Mouse (Mus musculus) layer of hippocampus, postnatal 25 days (tissue): ENCODE data around the gene Barhl1. TPM values are rescaled to one million over a fixed set of nuclear protein-coding genes. Genes with fewer than 3 reads are reported as not detected.

Source experiments
- DNase-seq, 2 experiments: peaks; one replicate each; pipeline ENCODE4 v3.0.0; 2022; ENCODE audit warnings: mixed read lengths in 2 of 2, low spot score in 1 of 2; ENCODE audit errors: extremely low spot score in 1 of 2
- total RNA-seq, 2 experiments: library from RNA; stranded (reverse); gene quantifications; 2 replicates each; pipeline ENCODE4 v1.2.3; 2021

The Barhl1 gene
- total RNA-seq, 2 experiments from 2014 or later = not detected

DNA sequence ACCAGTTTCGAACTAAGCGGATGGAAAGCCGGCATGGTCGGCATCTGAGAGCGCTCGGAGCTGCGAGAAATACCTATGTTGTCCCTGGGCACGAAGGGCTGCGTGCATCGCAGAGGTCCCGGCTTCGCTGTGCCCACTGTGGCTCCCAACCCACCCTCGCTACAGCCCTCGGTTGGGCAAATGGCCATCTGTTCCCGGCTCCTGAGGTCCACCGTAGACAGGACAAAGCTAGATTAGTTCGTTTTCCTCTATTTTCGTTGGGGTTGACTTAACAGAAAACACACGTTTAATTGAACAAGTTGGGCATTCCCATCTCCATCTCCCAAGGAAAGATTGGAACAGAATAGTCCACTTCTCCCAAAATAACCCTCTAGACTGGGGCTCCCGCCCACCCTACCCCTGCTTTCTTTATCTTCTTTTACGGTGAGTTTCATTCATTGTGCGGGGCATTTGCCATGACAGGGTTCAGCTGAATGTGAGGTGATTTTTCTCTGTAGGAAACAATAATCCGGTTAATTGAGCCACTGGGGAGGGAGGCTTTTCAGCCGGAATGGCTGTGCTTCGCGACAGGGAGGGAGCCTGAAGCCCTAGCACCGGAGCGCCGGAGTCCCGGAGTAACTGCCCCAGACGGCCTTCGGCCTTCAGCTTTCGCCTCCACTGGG lies 4.3 kb downstream of the Barhl1 start:
- DNase-seq = no peak

DNA sequence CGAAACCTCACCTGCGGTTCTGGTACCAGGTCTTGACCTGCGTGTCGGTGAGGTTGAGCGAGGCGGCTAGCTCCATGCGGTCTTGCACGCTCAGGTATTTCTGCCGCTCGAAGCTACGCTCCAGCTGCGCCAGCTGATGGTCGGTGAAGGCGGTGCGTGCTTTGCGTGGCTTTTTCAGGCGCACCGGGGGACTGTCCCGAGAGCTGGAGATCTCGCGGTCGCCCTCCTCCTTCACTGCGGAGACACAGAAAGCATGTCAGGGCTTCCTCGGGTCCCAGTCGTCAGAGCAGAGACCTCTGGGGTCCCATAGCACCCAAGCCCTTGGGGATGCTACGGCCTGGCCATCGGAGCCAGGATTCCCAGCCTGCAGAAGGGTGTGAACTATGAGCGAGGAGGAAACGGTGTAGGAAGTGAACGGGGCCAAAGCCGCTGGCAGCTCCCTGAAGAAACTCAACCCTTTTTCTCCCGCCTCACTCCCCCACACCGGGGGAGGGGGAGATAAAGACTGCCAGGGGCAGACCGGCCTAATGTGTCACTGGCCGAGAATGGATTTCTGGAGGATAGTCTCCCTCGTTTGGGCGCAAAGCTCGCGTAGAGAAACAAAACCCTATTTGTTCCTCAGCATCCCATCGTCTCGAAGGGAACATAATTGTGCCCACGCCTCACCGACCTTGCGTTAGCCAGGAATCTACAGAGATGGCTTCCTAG lies 5.0 kb downstream of the Barhl1 start:
- DNase-seq = no peak

DNA sequence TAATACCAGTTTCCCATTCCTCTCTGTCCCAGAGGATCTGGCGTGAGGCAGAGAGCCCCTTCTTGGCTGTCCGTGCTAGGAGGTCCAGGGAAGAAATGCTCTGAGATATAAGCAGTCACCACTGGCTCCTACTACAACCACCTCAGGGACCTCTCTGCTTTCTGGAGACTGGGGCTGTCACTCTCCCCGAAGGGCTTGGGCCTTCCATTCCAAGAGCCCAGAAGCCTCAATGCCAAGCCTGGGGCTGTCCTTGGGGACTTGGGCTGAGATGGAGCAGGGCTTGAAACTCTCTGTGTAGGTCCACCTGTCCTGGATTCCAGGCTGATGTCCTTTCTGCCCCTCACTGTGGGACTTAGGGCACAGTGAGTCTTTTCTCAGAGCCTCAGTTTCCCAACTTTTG lies 5.6 kb downstream of the Barhl1 start:
- DNase-seq = no peak

DNA sequence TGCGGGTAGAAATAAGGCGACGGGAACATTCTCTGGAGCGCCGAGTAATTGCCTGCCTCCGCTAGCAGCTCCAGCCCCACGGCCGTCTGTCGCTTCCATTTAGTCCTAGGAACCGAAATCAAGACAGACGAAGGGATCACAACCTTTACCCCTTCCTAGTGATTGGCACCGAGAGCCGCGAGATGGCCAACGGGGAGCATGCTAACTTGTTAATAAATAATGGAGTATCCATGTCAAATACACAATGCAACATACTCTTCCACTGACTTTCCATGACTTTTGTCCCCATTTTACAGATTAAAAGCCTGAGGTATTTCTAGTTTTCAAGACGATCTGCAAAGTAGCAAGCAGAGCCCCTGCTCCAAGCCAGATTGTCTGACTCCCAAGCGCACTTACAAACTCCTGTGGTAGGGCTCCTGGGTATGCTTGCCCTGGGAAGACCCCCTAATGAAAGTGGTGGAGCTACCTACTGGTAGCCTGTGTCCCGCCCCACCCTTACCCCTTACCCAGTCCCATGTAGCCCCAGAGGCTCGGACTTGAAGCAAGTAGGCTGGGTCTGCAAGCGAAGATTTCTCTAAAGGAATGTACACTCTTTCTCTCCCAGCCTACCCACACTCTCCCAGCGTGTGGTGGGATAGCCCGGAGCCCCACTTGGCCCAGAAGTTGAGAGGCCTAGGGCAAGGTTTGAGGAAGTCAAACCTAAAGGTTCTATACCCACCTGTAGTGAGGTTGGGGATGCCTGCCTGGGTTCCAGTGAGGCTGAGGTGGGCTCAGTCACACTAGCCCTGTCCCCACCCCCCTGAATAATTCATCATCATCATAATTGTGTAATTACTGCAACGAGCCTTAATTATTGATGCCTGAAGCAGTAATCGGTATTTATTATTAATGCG lies 6.4 kb downstream of the Barhl1 start:
- DNase-seq = no peak

DNA sequence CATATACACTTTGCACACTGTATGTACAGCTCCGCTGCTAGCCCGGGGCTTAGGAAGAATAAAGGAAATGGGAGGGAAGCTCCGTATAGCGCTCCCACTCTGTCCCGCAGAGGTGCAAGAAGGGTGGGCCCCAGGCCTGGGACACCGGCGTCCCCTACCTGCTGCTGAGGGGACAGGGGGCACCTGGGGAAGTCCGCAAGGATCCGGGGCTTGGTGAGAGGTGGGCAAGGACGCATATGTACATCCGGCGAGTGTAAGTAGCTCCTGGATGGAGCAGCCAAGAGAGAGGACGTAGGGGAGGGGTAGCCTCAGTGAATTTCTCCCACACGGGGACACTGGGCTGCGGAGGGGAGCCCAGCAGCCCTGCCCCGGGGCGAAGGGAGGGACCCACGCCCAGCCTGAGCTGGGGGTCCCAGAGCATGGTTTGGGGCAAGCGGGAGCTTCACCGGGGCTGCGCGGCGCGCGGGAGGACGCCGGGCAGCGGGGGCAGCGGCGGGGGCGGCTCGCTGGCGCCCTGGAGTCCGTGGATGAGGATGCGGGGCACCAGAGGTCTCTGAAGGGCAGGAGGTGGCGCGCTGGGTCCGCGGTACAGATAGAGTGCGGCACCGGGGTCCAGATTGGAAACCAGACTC lies 7.2 kb downstream of the Barhl1 start:
- no peak for DNase-seq

DNA sequence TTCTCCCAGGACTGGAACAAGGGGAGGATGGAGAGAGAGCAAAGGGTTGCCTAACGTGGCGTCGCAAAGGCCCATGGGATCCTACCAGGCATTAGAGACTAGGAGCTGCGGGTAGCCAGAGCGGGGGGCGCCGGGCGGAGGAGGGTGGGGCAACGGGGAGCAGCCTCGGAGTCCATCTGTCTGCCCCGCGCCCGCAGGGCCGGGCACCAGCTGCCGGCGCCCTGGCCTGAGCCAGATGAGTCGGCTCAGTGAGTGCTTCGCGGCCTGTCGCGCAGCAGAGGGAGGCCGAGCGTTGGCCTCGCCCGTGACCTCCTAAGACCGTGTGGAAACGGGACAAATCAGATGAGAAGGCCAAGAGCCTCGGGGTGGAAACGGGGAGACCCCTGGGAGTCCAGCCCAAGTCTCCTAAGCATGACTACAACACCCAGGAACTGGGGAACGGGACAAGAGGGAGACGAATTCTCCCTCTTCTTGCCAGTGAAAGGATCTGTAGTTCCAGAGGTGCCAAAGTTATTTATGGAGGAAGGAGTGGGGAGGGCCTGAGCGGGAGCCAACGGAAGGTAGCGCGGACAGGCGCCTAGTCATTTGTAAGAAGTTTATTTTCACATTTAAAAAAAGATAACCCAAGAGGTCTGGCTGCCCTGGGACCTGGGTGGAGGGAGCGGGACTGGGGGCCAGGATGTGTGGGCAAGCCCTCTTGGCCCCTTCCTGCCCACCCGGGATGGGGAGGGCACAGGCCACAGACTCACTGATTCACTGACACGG lies 7.9 kb downstream of the Barhl1 start:
- DNase-seq = no peak

DNA sequence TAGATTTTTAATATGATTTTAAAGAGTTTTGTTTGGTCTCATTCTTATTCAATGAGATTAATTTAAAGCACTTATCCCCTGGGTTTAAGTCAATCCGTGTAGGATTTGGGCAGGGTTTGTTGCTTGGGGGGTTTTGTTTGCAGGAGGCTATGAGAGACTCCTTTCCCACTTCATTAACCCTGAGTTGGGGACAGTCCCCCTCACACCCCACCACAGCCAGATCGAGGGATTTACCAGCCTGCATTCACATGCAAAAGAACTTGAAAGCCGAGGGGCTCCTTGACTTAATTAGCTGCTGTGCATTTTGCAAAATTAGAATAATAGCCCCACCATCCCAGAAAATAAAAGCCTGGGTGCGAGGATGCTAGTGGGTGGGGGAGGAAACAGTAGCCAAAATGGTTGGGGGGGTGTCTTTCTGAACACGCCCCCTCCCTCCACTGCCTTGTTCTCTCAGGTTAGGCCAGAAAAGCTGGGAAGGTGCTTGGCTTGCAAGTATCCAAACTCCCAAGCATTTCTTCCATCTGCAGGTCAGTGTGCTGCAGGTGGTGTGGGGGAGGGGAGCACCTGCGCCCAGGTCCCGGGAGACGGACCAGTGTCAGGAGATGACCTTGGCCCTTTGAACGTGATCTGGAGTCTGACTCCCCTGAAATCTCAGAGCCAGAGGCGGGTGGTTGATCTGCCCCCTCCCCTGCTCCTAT lies 8.6 kb downstream of the Barhl1 start:
- DNase-seq = no peak

DNA sequence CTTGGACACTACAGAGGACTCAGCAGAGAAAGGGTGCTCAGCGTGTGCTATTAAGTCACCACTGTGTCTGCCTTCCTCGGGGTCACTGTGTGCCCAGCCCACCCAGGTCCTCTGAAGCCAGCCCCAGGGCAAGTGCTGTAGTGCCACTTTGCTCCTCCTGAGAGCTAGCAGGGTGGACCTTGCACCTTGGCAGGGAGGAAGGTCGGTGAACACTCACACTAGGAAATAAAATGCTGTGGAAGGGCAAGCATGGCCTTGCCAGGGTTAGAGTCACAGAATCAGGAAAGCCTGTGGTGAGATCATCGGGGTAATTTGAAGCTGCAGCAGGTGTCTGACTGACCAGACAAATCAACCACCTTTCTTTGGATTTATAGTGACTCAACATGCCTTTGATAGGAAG lies 10.9 kb downstream of the Barhl1 start:
- no peak for DNase-seq

DNA sequence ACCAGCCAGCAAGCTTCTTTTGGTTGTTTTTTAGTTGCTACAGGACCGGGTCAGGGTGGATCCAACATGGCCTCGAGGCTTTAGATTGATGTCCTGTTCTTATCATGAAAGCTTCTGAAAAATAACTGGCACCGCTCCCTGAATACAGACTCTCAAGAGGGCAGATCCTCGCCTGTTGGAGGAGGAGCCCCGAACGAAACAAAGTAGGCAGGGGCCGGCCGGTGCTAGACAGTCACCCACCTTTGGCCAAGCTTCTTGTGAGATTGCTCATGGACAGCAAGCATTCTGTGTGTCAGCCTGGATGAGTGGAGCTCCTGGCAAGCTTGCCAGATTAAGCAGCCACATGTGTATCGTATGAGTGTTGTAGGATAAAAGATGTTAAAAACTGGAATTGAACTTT lies 11.7 kb downstream of the Barhl1 start:
- DNase-seq = no peak

DNA sequence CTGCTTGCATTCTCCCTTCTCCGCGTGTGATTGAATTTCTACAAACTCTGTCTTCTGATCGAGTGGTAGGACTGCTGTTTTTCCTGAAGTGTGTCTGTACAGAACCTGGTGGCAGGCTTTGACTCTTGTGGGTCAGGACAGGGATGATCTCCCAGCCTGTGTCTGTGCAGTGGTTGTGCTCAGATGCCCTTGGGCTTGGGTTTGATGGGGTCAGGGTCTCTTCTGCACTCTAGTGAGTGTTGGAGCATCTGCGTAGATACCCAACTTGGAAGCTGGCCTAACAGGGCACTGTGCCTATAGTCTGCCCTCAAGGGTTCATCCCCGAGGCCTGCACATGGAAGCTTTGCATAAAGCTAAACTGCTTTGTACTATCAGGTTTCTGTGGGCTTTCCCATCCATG lies 12.6 kb downstream of the Barhl1 start:
- DNase-seq = no peak

DNA sequence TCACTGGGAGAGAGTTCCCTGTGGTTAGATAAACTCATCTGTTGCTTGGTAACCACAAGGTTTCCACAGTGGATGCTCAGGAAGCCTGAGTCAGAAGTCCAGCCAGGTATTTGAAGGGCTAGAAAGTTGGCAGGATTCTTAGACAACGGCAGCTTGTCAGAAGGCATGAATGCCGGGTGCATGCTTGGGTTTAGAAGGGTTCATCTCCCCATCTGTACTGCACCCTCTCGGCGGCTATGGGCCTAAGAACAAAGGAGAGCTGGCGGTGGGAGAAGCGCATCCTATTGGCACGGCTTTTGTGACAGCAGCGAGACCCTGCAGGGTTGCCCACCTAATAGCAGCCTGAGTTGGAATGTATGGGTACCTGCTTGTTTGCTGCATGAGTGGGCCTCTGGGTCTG lies 14.2 kb downstream of the Barhl1 start:
- DNase-seq = no peak

DNA sequence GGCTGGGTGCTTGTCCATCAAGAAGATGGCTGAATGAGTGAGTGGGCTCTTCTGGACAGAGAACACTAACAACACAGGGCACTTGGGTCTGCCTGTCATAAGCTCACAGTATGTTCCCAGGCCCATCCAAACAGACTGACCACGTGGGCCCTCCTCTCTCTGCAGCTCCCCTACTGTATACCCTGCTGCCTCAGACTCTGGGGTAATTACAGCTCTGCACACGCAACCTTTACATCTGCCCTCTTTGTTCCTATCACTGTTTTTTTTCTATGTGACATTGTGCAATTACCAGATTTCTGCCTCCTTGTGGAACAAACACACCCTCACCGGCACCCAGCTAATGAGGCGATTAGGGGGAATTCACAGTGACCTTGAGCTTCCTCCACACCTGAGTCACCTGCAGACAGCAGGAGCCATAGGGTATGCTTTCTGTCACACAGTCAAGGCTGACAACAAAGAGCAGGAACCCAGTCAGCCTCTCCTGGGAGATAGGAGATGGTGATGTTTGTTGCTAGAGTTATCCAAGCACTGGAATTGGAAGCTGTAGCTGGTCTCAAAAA lies 19.0 kb downstream of the Barhl1 start:
- DNase-seq = no peak

DNA sequence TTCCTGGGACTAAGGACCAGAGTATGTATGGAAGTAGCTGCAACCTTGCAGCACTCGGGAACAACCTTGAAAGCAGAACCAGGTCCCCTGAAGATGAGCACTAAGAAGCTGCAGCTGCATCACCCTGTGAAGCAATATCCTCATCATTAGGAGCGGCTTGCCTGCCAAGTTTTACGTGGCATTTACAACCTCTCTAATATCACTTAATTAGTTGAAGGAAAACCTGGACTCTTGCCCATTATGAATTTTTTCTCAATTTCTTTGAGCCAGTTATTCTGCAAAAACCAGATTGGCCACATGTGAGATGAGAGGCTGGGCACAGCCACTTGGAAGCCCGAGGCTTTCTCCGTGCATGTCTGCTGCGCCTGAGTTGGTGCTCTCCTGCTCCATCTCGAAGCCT lies 20.6 kb downstream of the Barhl1 start:
- no peak for DNase-seq

DNA sequence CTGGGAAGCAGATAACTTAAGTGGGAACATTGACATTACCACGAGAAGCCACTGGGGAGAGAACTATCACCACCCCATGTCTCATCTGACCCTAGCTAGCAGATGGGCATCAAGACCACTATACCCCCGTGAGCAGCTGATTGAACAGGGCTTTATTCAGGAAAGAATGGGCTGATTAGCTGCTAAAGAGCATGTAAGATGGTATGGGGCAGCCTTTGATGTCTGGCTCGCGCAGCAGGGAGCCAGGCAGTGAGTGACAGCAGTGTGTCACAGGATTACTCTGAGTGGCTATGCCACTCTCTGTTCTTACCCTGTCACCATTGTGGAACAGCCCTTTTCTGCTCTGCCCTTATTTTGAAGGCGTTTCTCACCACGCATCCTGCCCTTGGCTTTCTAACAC lies 22.9 kb downstream of the Barhl1 start:
- no peak for DNase-seq

DNA sequence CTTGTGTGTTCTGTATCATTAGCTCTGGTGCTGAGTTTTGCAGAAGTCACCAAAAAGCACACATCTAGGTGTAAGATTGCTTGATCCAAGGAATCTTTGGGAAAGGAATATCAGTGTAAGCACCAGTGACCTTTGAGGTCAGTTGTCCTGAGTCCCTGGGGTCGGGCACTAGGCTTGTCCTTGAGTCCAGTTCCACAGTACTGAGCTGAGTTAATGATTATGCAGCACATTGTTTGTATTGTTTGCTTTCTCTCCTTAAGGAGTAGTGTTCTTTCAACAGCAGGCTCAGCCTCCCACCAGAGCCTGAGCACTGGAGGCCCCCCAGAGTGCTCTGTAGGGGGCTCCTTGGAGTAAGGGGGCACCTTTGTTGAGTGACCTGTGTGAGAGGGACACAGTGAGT lies 23.7 kb downstream of the Barhl1 start:
- no peak for DNase-seq

DNA sequence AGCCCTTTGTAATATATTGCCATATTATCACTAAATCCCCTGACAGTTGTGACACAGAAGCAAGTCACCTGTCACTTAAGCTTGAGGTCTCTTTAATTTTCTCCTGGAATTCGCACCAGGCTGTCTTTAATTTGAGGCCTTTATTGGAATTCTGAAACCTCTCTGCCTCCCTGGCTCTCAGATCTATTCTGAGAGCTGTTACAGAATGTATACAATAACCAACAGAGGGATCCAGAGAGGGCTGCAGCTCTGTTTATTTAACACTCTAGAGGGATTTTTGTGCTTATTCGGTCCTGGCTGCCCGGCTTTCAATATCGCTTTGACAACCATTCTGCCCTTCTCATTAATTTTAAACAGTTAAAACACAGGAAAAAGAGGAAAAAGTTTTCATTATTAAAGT lies 31.6 kb downstream of the Barhl1 start:
- DNase-seq = no peak

DNA sequence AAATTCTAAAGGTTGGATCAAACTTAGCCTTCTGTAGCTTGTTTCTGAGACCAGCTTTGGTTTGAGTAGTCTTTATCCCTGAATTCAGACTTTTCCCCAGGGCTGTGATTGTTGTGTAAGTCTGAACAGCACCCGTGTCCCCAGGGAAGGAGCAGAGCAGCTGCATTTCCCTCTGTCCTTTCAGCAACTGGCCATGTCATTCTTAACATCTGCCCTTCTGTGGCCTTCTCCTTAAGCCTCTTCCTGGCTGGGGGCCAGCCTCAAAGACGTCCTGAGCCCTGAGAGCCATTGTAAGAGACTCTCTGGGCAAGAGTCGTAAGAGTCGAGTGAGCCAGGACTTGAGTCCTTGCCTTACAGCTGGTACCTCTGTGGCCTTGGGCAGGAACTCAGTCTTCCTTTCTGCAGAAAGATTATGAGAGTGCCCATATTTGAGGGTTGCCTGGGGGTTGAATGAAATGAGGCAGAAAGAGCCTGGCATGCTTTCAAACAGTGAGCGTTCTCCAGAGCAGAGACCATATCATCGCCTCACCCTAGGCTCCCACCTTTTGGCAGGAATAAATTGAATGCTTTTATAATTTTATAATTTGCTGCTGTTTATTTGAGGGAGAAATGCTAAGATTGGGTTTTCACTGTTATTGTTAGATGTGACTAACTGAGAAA lies 33.5 kb downstream of the Barhl1 start:
- DNase-seq = no peak

DNA sequence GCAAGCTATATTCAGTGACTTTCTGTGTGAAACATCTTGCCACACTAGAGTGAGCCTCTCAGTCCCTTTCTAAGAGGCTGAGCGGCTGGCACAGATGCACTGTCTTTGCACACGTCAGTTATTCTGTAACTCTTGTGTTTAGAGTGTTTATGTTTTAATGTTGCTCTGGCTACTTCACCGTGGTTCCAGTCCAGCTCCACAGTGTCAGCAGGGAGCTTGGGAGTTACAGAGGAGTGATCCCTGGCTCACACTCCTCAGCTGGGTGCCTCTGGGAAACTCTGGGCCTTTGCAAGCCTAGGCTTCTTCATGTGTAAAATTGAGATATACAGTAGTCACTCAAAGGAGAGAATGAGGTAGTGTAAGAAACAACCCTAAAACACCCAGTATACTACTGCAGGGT lies 34.4 kb downstream of the Barhl1 start:
- DNase-seq = no peak

DNA sequence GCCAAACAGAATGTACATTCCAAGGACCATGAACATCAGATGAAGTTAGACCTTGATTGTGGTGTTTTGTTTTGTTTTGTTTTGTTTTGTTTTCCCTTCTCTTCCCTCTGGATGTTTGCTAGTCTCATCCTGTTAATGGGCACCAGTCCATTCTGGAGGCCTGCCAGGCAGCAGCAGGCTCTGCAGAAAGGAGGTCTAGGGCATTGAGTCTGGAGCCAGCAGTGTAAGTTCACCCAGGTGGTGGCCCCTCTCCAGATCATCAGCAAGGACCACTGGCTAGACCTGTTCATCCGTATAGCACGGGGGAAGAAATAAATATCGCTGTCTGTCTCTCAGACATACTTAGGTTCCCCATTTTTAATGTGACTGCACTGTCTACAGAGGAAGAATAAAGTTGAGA lies 35.2 kb downstream of the Barhl1 start:
- DNase-seq = no peak
